Mouse (Mus musculus): Measurements from ENCODE around the gene Nabp2. TPM values are rescaled to one million over a fixed set of nuclear protein-coding genes. Genes with fewer than 3 reads are reported as not detected.

Nabp2 gene
- total and polyA plus RNA-seq, 3 experiments, result 40.3 to 123 (median 43.7) TPM

GRCm38 (mm10) chr10:128414848-128415247 is 3.6 kb upstream of the Nabp2 start:
- Histone ChIP-seq H3K9ac (ENCODE audit: insufficient read depth, low read depth) (no peak overlapping the region), H3K79me2 (replicated peaks; ENCODE audit: control insufficient read depth, extremely low read depth, insufficient read depth, poor library complexity, severe bottlenecking) (peaks cover 20% of the 10 kb centered on the region), H3K4me2 (ENCODE audit: insufficient read depth, low read depth, poor library complexity, severe bottlenecking) (no peak overlapping the region), H3K4me3 (replicated peaks in 1 of 3; ENCODE audit: low read depth in 2 of 3, low read length in 2 of 3, poor library complexity in 1 of 3) (no peak overlapping the region), H3K9me3 (replicated peaks; ENCODE audit: low read length) (no peaks in the 10 kb centered on the region), H3K36me3 (replicated peaks in 1 of 2; ENCODE audit: control insufficient read depth in 1 of 2, insufficient read depth in 1 of 2, low read length in 1 of 2) (peaks cover 23 to 55% of the 10 kb centered on the region in 2 experiments), H3K27me3 (replicated peaks) (no peaks in the 10 kb centered on the region), H3K27ac (ENCODE audit: insufficient read depth, low read depth) (no peak overlapping the region), H3K4me1 (ENCODE audit: control insufficient read depth in 1 of 2, insufficient read depth in 2 of 2) (peaks cover 0 to 16% of the 10 kb centered on the region in 2 experiments; a peak in 2 of 4 replicates)
- TF ChIP-seq IRF4 (IDR thresholded peaks at IDR 0.05; ENCODE audit: low read depth, low read length), result no peak
- no peak for TF ChIP-seq USF2 (conservative IDR thresholded peaks at IDR 0.05; ENCODE audit: low read depth, low read length)
- no peak for TF ChIP-seq RAD21 (IDR thresholded peaks at IDR 0.05; ENCODE audit: low read depth, low read length)
- TF ChIP-seq ETS1 (conservative IDR thresholded peaks at IDR 0.05; ENCODE audit: low read depth, low read length), result no peak
- no peak for TF ChIP-seq BHLHE40 (IDR thresholded peaks at IDR 0.05; ENCODE audit: low read depth, low read length)
- no peak for TF ChIP-seq ELF1 (IDR thresholded peaks at IDR 0.05; ENCODE audit: low read depth, low read length)
- no peak for TF ChIP-seq ZMIZ1 (IDR thresholded peaks at IDR 0.05; ENCODE audit: low read depth, low read length)
- TF ChIP-seq MAFK (IDR thresholded peaks at IDR 0.05; ENCODE audit: insufficient replicate concordance, low read length), result no peak
- no peak for TF ChIP-seq TCF12 (IDR thresholded peaks at IDR 0.05; ENCODE audit: low read depth, low read length)
- no peak for TF ChIP-seq EP300 (IDR thresholded peaks at IDR 0.05; ENCODE audit: low read length)
- no peak for TF ChIP-seq SMC3 (IDR thresholded peaks at IDR 0.05; ENCODE audit: low read depth, low read length)
- no peak for TF ChIP-seq ZC3H11A (IDR thresholded peaks at IDR 0.05; ENCODE audit: low read depth, low read length)
- no peak for TF ChIP-seq ZKSCAN1 (IDR thresholded peaks at IDR 0.05; ENCODE audit: borderline replicate concordance, low read depth, low read length)
- TF ChIP-seq HCFC1 (IDR thresholded peaks at IDR 0.05; ENCODE audit: low read depth, low read length), result no peak
- TF ChIP-seq POLR2AphosphoS2 (IDR thresholded peaks at IDR 0.05; ENCODE audit: low read depth, low read length), result no peak
- in situ Hi-C loops (cut with MboI; ENCODE audit: low pct_ligation_motif_present, low pct_unique_long_range_greater_than_20kb, low sequenced_read_pairs), result no loop called here
- dilution Hi-C loops (cut with MboI; ENCODE audit: extremely low pct_ligation_motif_present, extremely low pct_unique_long_range_greater_than_20kb, low sequenced_read_pairs), result no loop called here
- DNase-seq (ENCODE audit: extremely low read depth), result no peak

GRCm38 (mm10) chr10:128413076-128413475 is 1.8 kb upstream of the Nabp2 start:
- dilution Hi-C loops (cut with MboI; ENCODE audit: extremely low pct_ligation_motif_present, extremely low pct_unique_long_range_greater_than_20kb, low sequenced_read_pairs), result no loop called here

More at GRCm38 (mm10) chr10:128413076-128413475, 1.8 kb upstream of the Nabp2 start:
- no peak overlapping the region for H3K4me3 ChIP-seq (replicated peaks in 1 of 3; ENCODE audit: low read depth in 2 of 3, low read length in 2 of 3, poor library complexity in 1 of 3)
- H3K4me1 ChIP-seq (ENCODE audit: control insufficient read depth in 1 of 2, insufficient read depth in 2 of 2), result peaks cover 6 to 24% of the 10 kb centered on the region in 2 experiments; a peak in 3 of 4 replicates
- peaks cover 20% of the 10 kb centered on the region for H3K79me2 ChIP-seq (replicated peaks; ENCODE audit: control insufficient read depth, extremely low read depth, insufficient read depth, poor library complexity, severe bottlenecking)
- H3K36me3 ChIP-seq (replicated peaks in 1 of 2; ENCODE audit: control insufficient read depth in 1 of 2, insufficient read depth in 1 of 2, low read length in 1 of 2), result peaks cover 17 to 45% of the 10 kb centered on the region in 2 experiments
- no peaks in the 10 kb centered on the region for H3K27me3 ChIP-seq (replicated peaks)
- no peak for TF ChIP-seq ZMIZ1 (IDR thresholded peaks at IDR 0.05; ENCODE audit: low read depth, low read length)
- no peak for TF ChIP-seq BHLHE40 (IDR thresholded peaks at IDR 0.05; ENCODE audit: low read depth, low read length)
- TF ChIP-seq RAD21 (IDR thresholded peaks at IDR 0.05; ENCODE audit: low read depth, low read length), result no peak
- no peak for TF ChIP-seq ELF1 (IDR thresholded peaks at IDR 0.05; ENCODE audit: low read depth, low read length)
- no peak for TF ChIP-seq POLR2A (IDR thresholded peaks at IDR 0.05; ENCODE audit: low read depth, low read length)
- no peak for TF ChIP-seq ZNF384 (IDR thresholded peaks at IDR 0.05; ENCODE audit: low read depth, low read length)
- no peak for TF ChIP-seq PAX5 (IDR thresholded peaks at IDR 0.05; ENCODE audit: low read length)
- no peak for TF ChIP-seq RCOR1 (conservative IDR thresholded peaks at IDR 0.05; ENCODE audit: low read depth, low read length)
- TF ChIP-seq USF2 (conservative IDR thresholded peaks at IDR 0.05; ENCODE audit: low read depth, low read length), result no peak
- no peak for TF ChIP-seq NRF1 (IDR thresholded peaks at IDR 0.05; ENCODE audit: low read depth, low read length)
- TF ChIP-seq MAX (IDR thresholded peaks at IDR 0.05; ENCODE audit: low read length), result no peak
- no peak for TF ChIP-seq ZC3H11A (IDR thresholded peaks at IDR 0.05; ENCODE audit: low read depth, low read length)
- no peak for TF ChIP-seq MYC (IDR thresholded peaks at IDR 0.05; ENCODE audit: low read depth, low read length)
- TF ChIP-seq CHD2 (IDR thresholded peaks at IDR 0.05; ENCODE audit: low read length), result no peak
- no peak overlapping the region for H3K9ac ChIP-seq (ENCODE audit: insufficient read depth, low read depth)
- H3K27ac ChIP-seq (ENCODE audit: insufficient read depth, low read depth), result no peak overlapping the region
- no peak for DNase-seq (ENCODE audit: extremely low read depth)
- no peaks in the 10 kb centered on the region for H3K9me3 ChIP-seq (replicated peaks; ENCODE audit: low read length)
- in situ Hi-C loops (cut with MboI; ENCODE audit: low pct_ligation_motif_present, low pct_unique_long_range_greater_than_20kb, low sequenced_read_pairs), result no loop called here
- 0 out of 2 replicates have a peak overlapping the region, but pooled peaks have one; percentile 60 for H3K4me2 ChIP-seq (ENCODE audit: insufficient read depth, low read depth, poor library complexity, severe bottlenecking)
